Mouse (Mus musculus) spleen, postnatal 10 days (tissue): ENCODE data around the gene Gng8.

ENCODE experiments used
- DNase-seq, 2 experiments: peaks; one replicate each; pipeline ENCODE4 v3.0.0; 2021 to 2022; ENCODE audit warnings: low spot score in 2 of 2

Gene Gng8

DNA sequence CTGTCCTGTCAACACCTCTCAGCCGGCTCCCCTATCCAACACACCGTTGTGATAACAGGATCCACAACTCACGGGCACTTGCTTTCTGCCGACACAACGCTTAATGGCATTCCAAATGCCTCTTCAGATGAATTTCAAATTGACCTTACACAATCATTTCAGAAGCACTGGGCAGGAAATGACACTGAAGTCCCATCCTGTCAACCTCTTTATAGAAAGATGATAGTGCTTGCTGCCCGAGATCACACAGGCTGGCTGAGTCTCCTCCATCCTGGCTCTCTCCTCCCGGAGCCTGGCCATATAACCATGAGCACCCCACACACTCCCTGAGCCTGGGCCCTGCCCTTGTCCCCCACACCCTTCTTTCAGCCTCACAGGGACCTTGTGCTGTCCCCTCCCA is 16.3 kb downstream of the Gng8 start:
- DNase-seq = no peak

DNA sequence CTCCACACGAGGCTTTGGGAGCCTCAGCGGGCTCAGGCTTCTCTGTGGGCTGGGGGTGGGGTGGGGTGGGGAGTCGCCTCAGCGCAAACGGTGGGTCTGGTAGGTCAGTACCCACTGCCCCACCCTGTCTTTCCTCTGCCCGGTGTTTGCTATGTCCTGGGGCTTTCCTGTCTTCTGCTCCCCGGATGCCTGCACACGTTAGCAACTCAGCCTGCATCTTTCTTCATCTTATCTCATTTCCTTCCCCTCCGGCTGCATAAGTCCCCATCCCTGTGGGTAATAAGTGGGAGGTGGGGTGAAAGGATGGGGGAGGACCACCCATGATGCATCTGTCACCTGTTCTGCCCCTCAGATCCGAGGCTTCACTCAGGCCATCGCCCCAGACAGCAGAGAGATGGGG is 16.8 kb downstream of the Gng8 start:
- no peak for DNase-seq

DNA sequence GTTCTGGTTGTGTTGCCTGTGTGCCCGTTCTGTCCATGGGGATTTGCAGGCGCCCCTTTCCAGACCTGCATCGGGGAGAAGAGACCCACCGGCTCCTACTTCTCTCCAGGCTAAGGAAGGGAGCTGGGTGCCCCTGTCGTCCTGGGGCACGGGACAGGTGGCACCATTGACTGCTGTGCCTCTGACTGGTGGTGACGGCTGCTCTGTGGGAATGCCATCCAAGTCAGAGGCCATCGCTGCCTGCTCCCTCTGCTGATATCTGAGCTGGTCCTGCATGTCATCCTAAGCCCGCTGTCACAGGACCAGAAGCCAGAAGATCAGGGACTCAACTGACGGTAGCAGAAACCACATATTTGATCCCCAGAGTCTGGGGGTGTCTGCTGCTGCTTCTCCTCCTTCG is 17.3 kb downstream of the Gng8 start:
- no peak for DNase-seq

DNA sequence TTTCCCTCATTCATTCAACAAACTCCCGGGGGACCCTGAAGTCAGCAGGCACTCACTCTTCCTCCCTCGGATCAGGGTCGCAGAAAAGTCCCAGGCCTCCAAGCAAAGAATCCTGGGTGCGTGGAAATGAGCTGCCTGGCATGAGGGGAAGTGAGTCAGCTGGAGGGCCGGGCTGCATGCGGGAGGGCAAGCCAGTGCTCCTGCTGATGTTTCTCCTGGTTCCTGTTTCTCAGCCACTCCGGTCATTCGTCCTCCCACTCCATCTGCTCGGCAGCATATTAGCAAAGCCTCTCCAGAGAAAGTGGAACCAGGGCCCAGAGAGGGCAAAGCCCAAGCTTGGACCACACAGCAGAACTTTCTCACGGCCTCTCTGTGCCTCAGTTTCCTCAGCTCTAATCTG is 18.3 kb downstream of the Gng8 start:
- no peak for DNase-seq

DNA sequence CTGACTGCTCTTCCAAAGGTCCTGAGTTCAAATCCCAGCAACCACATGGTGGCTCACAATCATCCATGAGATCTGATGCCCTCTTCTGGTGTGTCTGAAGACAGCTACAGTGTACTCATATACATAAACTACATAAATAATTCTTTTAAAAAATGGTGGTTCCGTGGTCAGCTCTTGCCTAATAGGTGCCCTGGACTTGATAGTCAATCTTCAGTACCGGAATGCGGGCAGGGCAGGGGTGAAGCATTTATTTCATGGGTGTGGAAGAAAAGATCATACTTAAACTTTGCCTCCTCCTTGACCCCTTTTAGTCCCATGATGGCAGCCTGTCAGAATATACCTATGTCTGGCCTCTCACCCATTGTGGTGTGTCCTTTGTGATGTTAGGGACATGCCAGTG is 20.3 kb downstream of the Gng8 start:
- DNase-seq = no peak

DNA sequence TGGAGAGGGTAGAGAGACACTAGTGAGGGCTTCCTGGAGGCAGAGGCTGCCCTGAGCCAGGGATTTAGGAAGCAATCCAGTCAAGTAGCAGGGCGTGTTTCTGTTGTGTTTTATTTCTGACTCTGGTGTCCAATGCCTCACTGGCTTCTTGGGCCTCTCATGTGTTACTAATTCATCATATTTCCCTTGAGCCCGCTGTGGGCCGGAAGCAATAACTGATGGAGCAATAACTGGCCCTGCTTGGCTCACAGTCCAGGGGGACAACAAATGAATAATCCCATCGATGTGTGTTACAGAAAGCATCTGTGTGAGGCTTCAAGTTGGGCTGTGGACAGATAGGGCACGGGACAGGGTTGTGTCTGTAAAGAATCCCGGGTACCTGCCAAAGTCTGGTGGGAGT is 20.8 kb downstream of the Gng8 start:
- DNase-seq = no peak

DNA sequence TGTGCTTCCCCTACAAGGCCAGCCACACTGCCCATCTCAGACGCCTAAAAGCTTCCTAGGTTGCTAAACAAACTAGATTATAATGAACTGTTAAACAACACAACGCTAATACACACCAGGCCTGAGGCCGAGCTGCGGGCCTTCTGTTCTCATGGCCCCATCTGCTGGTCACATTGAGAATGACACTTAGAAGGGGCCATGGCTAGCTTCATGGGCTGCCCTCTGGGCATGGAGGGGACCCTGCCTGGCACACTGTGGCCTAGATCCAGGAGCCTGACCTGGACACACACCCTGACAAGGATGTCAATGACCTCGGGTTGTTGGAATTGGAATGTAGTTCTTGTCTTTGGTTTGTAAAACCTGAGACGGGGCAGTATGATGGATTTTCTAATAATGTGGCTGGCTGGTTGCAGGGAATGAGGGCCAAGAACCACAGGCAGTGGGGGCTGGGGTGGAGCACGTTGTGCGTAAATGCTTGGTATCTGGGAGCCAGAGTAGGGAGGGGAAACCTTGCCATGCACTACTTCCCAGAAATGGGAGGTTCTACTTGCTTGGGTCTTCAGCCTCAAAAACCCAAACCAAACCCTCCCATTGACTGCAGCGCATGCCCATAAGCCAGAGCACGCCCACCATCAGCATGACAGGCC is 22.3 kb downstream of the Gng8 start:
- DNase-seq = peak; percentile 70 to 81

DNA sequence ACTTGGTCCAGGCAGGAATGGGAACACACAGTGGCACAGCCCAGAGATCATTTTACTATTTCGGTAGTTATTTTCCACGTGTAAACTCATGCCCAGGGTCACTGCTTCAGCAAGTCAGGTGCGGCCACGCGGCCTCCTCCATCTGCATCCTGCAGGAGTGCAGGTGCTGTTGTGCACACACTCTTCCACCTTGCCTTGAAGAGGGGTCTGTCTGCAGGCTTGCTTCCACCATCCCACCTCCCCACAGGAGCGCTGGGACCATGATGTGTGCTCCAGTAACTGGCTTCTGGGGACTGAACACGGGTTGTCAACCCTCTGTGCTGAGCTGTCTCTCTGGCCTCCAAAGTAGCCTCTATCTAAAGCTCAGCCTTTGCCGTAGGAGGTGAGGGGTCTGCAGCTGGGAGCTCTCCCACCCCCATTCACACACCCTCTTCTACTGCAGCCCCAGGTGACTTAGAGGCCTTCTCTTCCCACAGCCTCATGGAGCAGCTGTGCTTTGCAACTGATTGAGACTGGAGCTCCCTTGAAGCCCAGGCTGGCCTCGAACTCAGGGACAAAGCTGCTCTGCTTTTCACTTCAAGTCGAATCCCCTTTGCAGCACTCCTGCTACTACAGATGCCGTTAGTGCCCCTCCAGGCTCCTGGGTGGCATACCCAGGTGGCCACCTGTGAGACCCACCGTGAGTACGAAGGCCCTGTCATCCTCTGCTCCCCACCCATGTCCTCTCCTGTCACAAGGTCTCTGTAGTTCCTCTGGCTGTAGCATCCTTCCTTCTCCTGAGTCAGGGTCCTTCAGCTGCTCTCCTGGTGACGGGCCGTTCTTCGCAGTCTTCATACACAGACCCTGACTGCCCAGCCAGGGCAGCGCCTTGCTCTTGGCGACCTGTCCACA is 23.1 kb downstream of the Gng8 start:
- peak in 1 of 2 experiments; percentile 5 for DNase-seq

DNA sequence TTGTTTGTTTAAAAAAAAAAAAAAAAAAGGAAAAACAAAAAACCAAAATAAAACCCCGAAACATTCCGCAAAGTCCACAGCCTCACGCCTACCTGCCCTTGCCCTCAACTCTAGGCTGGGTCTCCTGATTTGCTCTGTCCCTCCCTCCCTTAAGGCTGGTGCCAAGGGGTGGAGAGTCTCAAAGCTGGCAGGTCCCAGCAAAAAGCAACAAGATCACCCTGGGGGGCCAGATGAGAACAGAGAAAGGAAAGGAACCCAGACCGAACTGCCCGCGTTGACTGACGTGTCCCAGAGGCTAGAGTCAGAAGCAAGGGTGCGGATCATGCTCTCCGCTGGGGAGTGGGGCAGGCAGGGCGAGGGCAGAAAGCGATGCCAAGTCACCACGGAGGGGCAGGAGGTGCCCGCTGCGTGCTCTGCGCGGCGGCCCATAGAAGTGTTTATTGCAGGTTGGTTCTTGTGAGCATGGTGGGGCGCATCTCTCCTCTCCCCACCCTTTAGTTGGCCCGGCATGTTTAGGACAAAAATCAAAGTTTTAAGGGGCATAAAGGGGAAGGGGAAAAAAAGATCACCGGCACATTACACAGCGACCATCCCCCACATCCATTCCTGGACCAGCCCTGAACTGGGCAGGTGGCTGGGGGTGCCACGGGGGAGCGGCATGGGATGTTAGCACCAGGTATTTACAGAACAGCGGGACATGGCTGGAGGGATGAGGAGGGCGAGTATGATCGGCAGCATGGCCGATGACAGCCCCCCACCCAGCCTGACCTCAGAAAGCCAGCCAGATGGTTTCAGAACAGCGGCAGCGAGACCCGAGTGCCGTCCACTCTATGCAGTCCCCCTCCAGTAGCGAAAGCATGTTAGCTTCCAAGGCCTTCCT is 24.1 kb downstream of the Gng8 start:
- peak in 1 of 2 experiments; percentile 4 for DNase-seq

DNA sequence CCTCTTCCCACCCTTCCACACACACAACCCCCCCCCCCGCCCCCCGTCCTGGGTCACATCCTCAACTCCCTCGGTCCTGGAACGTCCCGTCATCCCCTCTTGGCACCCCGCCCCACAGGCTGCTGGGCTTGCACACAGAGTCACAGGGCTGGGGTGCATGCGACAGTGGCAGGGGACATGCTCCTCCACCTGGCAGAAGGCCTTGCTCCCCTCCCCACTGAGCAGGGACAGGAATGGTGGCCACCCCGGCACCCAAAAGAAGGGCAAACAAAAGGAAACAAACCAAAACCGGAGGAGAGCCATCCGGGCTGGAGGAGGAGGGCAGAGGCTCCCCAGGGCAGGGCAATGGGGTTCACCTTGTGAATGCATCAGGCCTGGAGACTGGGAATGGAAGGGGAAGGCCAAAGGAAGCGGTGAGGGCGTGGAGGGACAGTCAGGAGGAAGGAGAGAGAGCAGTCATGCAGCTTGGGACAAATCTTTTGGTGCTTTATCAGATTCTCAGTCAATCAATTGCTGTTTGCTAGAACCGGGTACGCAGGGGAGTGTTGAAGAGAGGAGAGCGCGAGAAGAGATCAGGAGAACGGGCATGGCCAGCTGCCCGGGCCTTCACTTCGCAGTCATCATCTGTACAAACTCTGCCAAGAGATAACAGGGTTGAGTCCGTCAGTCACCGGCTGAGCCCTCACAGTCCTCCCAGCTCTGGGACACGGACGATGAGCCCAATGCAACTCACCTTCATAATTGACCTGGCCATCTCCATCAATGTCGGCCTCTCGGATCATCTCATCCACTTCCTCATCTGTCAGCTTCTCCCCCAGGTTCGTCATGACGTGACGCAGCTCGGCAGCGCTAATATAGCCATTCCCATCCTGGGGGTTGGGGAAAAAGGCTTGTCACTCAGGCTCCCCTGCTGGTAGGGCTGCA is 25.0 kb downstream of the Gng8 start:
- peak; percentile 4 to 22 for DNase-seq

DNA sequence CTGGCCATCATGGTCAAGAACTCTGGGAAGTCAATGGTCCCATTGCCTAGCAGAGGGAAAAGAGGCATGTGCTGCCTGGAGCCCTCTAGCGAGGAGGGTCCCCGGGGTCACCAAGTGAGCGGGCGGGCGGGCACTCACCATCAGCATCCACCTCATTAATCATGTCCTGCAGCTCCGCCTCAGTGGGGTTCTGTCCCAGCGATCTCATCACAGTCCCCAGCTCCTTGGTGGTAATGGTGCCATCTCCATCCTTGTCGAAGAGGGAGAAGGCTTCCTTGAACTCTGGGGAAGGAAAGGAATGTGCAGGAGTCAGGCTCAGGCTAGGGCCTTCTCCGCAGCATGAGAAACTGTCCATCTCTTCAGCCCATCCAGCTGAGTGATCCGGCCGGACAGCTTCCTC is 25.9 kb downstream of the Gng8 start:
- DNase-seq = no peak

DNA sequence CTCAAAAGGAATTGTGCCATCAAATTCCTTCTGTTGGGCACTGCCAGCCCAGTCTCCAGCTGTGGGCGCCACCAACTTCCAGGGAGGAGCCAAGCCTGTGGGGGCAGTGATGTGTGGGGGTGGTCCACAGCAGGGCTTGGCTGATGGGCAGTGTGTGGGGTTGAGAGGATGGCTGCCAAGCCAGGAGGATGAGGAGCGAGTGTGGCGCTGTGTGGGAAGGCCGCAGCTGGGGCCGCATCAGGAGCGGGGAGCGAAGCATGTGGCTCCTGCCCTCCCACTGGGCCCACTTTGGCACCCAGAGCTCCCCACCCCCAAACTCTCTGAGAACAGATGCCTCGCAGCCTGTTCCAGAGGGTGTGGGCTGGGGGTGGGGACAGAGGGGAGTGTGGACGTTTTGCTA is 26.4 kb downstream of the Gng8 start:
- DNase-seq = no peak

DNA sequence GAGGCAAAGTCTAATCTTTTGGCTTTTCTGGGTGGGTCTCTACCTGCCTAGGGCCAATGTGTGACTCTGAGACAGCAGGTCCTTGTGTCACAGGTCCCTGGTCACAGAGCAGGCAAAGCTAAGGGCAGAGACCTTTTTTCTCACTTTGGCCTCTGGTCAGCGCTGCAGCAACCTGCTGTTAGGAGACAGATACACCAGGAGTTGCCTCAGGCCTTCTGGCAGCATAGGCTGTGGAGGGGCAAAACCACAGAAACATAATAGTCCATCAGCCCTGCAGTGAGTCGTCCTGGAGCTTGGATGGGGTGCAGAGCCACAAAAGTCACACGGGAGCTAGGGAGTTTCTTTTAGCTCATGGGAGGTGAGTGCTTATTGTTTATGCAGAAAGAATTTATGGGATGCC is 27.1 kb downstream of the Gng8 start:
- DNase-seq = no peak

DNA sequence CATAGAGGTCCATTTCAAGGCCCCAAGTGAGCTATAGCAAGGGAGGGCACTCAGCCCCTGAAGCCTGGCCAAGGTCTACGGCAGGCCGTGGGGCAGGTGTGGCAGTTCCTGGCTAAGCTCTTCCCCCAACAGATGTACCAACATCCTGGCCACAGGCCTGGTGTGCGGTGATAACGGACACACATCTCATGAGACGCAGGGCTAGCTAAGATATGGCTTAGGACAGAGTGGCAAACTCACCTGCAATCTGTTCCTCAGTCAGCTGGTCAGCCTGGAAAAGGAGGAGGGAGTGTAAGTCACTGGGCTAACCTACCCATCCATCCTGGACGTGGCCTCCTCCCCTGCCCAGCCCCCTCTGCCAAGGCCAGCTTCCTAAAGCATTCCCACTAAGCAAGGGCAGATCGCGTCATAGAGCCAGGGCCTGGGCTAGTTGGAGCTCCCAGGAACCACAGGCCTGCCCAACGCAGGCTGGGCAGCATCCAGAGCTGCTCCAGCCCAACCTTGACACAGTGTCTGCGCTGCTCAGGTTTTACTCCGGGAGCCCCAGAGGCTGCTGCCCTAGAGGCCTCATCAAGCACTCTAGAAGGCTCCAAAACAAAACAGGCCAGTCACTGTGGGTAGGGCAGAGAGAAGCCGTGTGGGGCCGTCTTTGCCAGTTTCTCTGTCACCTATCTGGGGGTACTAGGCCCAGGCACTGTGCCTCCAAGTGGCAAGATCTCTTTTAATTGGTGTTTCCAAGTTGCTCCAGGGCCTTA is 28.0 kb downstream of the Gng8 start:
- peak in 1 of 2 experiments; percentile 65 for DNase-seq

DNA sequence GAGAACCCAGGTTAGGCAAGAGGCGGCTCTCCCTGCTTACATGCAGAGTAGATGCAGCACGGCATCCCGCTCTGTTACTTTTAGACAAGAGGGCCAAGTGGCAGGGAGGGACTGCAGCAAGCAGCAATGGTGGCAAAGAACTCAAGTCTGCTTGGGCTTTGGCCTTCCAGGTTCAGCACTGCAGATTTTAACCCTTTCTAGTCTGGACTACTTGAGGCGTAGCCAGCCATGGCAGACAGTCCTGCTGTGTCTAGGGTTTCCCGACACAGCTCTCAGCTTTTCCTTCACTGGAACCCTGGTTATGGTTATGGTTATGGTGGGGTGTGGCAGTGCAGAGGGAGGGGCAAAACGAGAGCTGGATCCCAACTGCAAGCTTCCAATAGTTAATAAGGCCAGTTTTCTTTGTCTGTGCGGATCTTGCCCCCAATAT is 28.6 kb downstream of the Gng8 start:
- no peak for DNase-seq

DNA sequence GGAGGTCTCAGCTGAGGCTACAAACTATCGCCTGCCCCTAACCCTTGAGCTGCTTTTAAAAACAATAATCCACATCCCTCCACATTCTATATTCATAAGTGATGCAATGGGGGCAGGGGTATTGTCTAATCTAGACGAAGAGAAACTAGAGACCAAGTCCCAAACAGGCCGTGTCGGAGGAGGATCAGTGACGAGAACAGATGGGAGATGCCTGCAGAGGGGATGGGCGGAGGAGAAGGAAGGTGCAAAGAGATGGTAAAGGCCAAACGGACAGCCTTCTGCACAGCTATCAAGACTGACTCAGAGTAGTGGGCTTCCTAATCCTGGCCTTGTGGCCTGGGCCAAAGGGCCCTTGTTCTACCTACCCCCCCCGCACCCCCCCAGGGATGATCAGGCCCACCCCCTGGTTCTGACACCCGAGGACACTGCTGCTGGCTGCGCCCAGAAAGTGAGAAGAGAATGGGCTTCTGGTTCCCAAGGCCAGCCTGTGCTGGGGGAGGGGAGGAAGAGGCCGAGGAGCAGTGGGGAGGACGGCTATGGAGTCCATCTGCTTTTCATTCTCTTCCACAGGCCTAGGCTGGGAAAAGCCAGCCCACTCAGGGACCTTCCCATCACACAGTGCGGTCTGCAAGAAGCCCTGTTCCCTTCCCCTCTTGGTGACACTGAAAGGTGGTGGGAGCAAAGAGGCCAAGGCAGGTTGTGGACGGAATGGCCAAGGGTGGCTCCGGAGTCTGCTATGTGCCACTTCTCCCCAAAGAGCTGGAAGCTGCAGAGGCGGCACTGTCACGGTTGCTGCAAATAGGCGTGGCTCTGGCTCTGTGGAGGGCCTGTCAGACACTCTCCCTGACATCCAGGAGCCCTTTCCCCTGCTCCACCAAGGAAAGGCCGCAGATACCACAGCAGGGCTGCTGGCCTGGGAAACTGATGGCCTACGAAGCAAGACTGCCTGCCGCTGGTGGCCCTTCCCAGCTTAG is 29.5 kb downstream of the Gng8 start:
- DNase-seq = peak in 1 of 2 experiments; percentile 20

DNA sequence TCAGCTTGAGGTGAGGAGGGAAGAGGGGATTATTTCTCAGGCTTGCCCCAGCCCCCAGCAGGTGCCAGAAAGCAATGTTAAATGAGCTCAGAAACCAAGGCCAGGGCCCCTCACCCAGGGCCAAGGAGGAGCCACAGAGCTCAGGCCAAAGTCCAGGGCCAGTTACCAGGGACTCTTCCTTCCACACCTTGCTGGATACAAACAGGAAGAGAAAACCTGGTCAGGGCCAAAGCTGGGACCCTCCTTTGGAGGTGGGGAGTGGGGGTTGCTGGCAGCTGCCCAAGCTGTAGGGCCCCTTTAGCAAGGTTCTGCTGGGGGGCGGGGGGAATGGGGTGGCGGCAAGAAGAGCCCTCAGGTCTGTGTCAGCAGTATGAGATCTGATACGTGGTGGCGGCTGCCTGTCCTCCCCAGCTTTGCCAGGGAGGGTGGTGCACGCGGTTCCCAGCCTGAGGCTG is 30.3 kb downstream of the Gng8 start:
- DNase-seq = no peak

DNA sequence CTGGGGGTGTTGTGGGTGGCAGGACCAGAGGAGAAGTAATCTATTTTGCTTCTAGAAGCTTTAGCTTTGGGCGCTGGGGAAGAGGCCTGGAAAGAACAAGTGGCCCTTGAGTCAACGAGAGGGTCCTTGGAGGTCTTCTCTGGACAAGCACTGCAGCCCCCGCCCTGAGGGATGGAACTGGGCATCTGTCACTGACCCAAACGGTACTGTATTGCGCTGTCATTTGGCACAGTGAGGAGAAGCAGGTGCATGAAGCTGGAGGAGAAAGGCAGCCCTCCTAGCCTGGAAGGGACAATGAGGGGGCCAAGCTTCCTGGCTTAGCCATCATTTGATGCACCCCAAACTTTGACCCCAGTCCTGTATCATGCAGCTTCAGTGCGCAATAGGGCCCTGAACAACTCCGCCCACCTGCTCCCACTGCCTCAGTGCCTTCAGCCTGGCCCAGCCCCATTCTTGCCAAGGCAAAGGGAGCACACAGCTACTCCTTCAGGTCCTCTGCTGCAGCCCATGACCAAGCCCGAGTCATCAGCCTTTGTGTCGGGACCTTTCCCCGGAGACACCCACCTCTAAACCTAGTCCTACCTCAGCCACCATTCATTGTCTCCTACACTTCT is 30.9 kb downstream of the Gng8 start:
- DNase-seq = peak; percentile 49 to 67
